Mouse (Mus musculus): Measurements from ENCODE around the gene Spatc1l. TPM values are rescaled to one million over a fixed set of nuclear protein-coding genes. Genes with fewer than 3 reads are reported as not detected.

Gene Spatc1l
- polyA plus RNA-seq, 1 experiment from 2014 or later = not detected

- no peaks in the 10 kb centered on the region for H3K9me3 ChIP-seq (replicated peaks)
- H3K4me3 ChIP-seq = no peak overlapping the region
- 65% methylated on average over 7 of the region's 7 CpGs for WGBS (ENCODE audit: insufficient replicate concordance)
- H3K36me3 ChIP-seq = 0 out of 2 replicates have a peak, but pooled peaks cover 6% of the 10 kb centered on the region
- H3K9ac ChIP-seq = no peak overlapping the region
- no peaks in the 10 kb centered on the region for H3K27me3 ChIP-seq (replicated peaks)
- no peak overlapping the region for H3K4me2 ChIP-seq
- no peak for ATAC-seq
- no peak overlapping the region for H3K27ac ChIP-seq
- no peaks in the 10 kb centered on the region for H3K4me1 ChIP-seq
Observed at GRCm38 (mm10) chr10:76612473-76612872, 50.4 kb downstream of the Spatc1l start.

Other genes starting within 250 kb of the Spatc1l start
- gene Dip2a, start 217.0 kb upstream of the Spatc1l start, polyA plus RNA-seq (2016; fragmentation: Nextera tagmentation; extraction: Ambion mirVana) = 2.4 and 2.7 TPM in 2 replicates
- not detected in 2 replicates for gene AC141477.1, start 121.8 kb upstream of the Spatc1l start, polyA plus RNA-seq (2016; fragmentation: Nextera tagmentation; extraction: Ambion mirVana)
- 12.6 and 13.8 TPM in 2 replicates for gene Pcnt, start 119.5 kb upstream of the Spatc1l start, polyA plus RNA-seq (2016; fragmentation: Nextera tagmentation; extraction: Ambion mirVana)
- not detected in 2 replicates for gene 2610028H24Rik, start 113.2 kb upstream of the Spatc1l start, polyA plus RNA-seq (2016; fragmentation: Nextera tagmentation; extraction: Ambion mirVana)
- gene Mcm3ap, start 93.3 kb upstream of the Spatc1l start, polyA plus RNA-seq (2016; fragmentation: Nextera tagmentation; extraction: Ambion mirVana) = 39.1 and 43.3 TPM in 2 replicates
- gene Ybey, start 93.2 kb upstream of the Spatc1l start, polyA plus RNA-seq (2016; fragmentation: Nextera tagmentation; extraction: Ambion mirVana) = 5.3 and 5.7 TPM in 2 replicates
- 51.9 and 53.5 TPM in 2 replicates for gene Lss, start 30.7 kb upstream of the Spatc1l start, polyA plus RNA-seq (2016; fragmentation: Nextera tagmentation; extraction: Ambion mirVana)
- 18.3 and 18.6 TPM in 2 replicates for gene Ftcd, start 13.4 kb downstream of the Spatc1l start, polyA plus RNA-seq (2016; fragmentation: Nextera tagmentation; extraction: Ambion mirVana)
- gene Col6a2, start 61.4 kb downstream of the Spatc1l start, polyA plus RNA-seq (2016; fragmentation: Nextera tagmentation; extraction: Ambion mirVana) = 14.4 and 16.6 TPM in 2 replicates
- 14.1 and 14.4 TPM in 2 replicates for gene Col6a1, start 163.9 kb downstream of the Spatc1l start, polyA plus RNA-seq (2016; fragmentation: Nextera tagmentation; extraction: Ambion mirVana)